Mouse (Mus musculus) ovary, postnatal 14 days (tissue): ENCODE measurements around the gene Hist2h2bb.
"Not testable (repeated sequence)": the region's sequence is repeated elsewhere in the genome, so short reads cannot be mapped to it uniquely, and the experiment has no call there.

ENCODE experiments used
- DNase-seq: peaks from one replicate; pipeline ENCODE4 v3.0.0; 2022; ENCODE audit warnings: low spot score

Hist2h2bb gene

DNA sequence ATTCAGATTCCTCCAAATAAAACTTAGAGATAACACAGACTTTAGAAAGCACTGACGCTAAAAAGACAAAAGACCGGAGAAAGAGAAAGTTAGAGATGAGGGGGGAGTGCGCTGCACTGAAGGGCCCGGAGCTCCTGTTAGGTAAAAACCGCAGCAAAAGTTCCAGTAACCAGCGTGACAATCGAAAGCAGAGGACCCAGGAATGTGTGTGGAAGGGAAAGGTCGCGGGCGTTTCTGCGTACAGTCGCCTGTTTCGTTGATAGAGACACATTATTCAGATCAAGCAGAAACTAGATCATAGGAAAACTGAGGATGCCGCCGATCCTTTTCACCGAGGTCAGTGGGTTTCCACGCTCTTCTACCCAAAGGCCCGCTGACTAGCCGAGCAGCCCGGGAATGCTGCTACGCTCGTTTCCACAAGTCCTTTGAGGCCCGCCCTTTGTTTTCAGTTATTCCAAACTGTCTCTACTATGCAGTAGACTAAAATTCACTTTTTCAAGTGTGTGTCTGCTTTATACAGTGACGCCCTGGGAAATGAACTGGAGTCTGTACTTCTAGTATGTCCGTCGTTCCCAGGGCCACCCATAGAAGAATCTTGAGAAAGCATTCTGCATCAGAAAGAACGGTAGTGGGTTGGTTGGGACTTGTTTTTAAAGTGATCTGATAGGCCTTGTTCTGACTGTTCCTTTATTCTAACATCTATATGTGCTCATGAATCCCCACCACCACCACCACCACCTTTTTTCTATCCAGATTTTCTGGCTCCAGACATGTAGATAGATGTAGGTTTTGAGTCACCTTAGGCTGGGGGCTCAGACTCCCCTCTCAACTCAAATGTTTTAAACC is 5.8 kb upstream of the Hist2h2bb start:
- DNase-seq: peak; percentile 42

DNA sequence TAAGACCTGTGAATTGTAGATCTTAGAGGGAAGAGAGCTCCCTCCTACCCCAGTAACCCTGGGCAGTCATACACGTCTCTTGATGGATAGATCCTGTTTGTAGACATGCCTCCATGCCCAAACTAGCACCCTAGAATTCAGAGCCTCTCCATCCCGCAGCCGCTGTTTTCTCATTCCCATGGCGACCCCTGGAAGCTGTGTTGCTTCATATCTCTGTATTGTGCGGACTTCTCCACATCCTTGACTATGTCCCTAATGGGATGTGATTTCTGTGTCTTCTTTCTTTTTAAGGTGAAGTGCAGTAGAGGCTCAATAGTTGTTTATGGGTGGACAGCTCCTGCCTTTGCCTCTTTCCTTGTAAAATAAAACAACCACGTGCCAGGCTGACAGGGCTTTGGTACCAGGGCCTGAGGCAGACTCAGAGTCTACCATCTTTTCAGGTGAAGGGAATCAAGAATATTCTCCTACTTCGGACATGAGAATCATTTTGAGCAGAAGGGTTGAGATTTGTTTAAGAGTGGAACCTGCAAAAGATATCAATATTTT is 5.1 kb upstream of the Hist2h2bb start:
- no peak for DNase-seq

DNA sequence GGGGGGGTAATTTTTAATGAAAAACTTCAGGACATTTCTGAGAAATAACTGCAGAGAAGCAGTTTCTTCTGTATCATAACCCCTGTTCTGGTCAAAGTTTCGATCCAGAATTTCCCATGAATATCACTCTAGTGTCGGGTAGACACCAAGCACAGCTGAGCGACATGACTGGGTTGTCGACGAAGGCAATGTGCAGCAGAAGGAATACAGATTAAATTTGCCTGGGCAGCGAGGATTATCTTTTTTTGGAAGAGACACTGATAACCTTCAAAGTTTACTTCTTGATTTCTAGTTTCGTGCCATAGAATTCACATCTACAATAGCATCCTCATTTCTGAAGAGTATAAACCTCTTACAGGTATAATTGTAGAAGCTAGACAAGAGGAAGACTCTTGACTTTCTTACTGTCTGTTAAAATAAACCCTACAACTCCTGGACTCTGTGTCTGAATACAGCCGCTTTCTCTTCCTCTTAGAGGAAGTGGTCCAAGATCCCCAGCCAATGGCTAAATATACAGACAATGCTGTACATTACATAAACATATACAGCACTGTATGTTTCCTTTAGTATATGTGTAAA is 3.3 kb upstream of the Hist2h2bb start:
- no peak for DNase-seq

DNA sequence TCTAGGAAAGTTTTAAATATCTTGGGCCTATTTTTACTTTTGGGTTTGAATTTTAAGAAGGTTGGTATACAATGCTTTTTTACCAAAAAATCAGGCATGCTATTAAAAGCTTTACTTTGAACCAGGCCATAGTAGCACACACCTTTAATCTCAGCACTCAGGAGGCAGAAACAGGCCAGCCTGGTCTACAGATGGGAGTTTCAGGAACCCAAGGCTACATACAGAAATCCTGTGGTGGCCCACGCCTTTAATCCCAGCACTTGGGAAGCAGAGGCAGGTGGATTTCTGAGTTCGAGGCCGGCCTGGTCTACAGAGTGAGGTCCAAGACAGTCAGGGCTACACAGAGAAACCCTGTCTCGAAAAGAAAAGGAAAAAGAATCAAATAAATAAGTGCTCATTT is 2.0 kb upstream of the Hist2h2bb start:
- DNase-seq: no peak

DNA sequence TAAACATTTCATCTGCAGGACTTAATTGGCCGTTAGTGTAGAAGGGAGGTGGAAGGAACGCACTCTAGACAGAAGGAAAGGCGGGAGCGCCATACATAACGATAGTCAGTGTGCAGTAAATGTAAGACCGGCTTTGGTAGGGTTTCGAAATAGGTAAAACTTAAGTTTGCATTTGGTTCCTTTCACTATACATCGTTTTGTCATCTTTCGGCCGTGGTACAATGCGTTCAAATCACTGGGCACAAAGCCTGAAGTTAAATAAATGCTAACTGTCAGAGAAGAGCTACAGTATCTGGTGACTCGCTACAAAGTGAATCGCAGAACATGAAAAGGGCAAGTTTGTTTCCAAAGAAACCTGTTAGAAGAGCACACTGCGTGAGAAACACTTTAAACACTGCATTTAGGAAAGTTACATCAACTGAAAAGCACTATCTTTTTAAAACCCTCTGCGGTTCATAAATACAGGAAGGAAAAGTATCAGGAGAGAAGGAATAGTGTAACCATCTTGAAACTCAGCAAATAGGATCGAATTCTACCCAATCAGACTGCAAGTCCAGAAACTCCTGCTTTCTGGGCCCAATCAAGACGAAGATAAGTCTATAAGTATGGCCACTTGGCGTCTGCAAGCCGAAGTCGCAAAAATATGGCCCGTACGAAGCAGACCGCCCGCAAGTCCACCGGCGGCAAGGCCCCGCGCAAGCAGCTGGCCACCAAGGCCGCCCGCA is 1.3 kb upstream of the Hist2h2bb start, which contains the start of gene Hist2h3b:
TSS of gene Hist2h3b (plus strand) at position 604 of the 725 bp plus-strand sequence.
- peak; percentile 77 for DNase-seq

DNA sequence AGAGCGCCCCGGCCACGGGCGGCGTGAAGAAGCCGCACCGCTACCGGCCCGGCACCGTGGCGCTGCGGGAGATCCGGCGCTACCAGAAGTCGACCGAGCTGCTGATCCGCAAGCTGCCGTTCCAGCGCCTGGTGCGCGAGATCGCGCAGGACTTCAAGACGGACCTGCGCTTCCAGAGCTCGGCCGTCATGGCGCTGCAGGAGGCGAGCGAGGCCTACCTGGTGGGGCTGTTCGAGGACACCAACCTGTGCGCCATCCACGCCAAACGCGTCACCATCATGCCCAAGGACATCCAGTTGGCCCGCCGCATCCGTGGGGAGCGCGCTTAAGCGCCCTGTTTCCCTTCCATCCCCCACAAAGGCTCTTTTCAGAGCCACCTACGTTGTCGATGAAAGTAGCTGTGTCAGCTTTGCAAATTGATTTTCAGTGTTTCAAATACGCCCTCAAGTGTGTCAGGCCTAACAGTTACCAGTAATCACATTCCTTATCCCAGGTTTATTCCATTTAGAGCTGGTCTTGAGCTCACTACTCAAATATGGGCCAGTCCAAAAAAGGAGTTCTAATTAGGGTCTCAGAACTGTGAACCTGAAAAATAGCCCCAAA is 675 bp upstream of the Hist2h2bb start:
- DNase-seq: not testable (repeated sequence)

DNA sequence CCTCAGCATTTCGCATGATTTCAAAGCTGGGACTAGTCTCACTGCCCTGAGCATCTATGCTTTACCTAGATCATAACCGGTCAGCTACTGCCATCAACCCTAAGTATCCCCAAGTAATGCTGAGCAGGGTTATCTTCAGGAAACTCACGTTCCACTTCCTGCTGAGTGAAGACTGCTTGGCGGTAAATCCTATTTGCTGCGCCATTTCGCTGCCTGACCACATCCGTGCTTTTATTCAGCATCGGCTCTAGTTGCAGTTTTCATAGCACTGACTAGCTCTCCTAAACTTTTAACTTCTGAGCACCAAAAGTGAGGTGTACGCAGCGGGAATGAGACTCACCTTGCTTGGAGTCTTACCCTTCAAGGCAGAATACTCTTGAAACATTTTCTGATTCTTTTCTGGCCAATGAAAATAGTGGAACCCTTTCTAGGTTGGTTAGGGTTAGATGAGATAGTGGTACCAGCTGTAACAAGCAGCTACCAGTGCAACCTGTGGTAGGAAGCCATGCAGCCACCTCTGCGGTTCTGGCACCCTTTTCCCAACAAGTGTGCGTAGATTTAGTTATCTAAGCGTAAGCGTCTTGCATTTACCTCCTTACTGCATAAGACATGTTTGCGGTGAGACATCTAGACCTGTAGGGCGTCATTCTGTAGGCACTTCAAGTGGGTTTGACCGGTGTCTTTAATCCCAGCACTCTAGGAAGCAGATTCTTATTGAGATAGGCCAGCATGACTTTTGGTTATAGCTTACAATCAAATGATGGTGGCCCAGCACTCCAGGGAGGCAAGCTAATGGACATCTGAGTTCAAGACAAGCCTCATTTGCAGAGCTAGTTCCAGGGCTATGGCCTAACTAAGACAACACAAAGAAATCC is 4.3 kb downstream of the Hist2h2bb start:
- DNase-seq: no peak

DNA sequence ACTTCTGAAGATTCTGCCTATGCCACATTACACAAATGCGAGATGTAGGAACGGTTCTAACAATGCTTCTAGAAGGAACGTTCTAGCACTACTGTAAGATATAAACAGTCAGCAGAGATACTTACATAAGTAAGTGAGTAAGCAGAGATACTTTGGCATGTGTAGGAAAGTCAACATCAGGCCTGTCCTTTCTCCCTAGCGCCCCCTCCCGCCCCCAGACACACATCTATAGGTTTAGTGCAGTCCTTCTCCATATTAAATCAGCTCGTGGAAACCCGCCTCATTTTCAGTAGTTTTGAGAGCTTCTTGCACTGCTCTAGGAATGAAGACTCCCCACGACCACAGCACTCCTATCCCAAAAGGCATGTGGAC is 7.9 kb downstream of the Hist2h2bb start:
- no peak for DNase-seq

DNA sequence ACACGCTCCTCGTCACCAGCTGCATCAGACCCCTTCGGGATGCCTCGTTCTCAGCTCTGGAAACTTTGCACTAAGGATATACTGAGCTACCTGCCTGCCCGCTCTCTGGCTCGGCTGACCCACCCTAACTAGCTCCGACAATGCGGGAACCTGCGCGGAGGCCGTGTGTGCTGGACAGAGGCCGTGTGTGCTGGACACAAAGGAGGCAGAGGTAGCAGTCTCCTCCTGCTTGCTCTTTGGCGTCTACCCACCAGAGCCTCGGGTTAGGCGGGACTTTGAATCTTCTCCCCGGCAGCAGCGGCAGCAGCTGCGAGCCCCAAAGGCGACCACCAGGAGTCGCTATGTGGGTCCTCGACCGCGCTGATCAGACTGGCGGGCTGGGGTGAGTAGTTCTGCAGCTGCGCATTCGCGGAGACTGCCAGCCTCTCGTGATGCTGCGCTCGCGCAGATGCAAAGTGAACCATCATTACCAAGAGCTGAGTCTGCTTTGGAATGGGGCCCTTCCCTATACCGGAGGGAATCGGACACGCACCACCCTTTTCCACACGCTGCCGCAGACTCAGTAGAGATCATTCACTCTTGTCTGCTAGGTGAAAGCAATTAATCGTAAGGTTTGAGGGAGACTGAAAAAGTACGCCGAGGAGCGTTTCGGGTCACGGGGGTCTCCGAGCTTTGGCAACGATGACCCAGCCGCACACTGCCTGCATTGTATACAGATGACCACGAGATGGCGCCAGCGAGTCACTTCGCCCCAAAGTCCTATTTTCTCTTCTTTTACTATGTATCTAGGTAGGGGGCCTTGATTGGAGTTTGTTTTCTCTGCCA is 8.5 kb downstream of the Hist2h2bb start:
- DNase-seq: peak; percentile 89

DNA sequence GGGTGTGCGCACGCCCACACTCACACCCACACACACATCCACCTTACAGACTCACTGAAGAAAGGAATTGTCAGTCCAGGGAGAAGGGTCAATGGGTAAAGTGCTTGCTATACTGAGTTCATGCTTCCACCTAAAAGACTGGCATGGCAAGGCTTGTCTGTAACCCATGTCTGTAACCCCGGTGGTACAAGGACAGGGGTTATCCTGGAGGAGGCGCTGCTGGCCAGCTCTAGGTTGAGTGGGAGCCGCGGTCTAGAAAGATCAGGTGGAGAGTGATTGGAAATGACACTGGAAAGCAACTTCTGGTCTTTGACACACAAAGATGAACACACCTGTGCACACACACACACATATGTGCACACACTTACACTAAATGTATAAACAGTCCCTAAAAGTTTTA is 11.1 kb downstream of the Hist2h2bb start:
- no peak for DNase-seq

DNA sequence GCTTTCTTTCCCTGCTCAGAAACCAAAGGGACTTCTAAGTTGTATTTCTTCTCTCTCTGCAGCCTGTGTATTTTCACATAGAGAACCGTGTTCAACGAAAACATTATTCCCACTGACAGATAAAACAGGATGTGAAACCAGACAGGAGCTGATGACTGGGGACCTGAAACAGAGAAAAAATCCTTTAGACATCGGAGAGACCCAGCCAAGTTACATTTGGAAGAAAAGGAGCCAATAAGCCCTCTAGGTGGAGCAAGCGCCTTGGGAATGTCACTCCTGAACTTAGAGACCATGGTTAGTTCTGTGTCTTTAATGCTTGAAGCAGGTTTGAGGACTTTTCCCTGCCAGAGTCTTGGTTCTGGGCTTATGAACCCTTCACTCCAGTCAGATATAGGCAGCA is 14.9 kb downstream of the Hist2h2bb start:
- no peak for DNase-seq

DNA sequence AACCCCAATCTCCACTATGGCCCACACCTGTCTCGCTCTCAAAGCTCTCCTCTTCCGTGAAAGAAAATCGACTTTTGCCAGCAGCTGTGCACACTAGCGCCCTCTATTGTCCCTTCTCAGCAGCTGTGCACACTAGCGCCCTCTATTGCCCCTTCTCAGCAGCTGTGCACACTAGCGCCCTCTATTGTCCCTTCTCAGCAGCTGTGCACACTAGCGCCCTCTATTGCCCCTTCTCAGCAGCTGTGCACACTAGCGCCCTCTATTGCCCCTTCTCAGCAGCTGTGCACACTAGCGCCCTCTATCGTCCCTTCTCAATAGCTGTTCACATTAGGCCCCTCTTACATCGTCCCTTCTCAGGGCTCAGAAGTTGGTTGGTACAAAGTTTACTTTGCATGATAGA is 17.8 kb downstream of the Hist2h2bb start:
- DNase-seq: not testable (repeated sequence)

DNA sequence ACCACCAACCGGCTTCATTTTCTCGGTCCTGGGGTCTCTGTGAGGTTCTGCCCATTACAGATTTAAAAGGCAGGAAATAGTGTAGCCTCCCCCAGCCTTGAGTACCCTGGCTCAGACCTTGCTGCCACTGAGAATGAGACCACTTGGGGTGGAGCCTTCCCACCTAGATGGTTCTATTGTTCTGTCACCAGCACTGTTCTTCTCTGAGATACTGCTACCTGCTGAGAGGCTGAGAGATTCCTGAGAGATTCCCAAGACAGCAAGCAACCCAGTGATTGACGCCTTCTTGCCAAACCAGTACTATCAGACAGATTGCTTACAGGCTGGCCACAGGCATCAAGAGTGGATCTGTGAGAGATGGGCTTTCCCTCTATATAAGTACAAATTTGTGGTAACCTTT is 19.6 kb downstream of the Hist2h2bb start:
- DNase-seq: no peak

DNA sequence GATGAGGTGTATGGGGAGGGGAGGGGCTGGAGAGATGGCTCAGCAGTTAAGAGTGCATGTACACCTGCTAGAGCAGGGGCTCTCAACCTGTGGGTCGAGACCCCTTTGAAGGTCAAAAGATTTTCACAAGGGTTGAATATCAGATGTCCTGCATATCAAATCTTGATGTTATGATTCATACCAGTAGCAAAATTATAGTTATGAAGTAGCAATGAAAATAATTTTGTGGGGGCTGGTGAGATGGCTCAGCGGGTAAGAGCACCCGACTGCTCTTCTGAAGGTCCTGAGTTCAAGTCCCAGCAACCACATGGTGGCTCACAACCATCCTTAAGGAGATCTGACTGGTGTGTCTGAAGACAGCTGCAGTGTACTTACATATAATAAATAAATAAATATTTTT is 21.2 kb downstream of the Hist2h2bb start:
- DNase-seq: not testable (repeated sequence)

DNA sequence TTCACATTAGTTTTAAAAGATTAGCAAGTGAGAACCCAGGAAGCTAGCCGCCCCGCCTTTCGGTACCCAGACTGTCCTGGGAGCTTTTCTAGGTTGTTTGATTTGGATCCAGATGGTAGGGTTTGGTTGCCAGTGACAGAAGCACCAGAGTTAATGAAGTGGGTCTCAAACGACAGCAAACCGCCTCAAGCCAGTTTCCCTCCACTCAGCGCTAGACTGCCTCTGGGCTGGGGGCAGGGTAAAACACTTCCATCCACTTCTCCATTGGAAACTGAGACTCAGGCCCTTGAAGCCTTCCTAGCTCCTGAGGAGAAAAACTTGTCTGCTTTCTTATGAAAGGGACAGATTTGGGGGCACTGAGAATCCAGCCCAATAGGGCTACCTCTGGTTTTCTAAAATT is 23.1 kb downstream of the Hist2h2bb start:
- DNase-seq: no peak

DNA sequence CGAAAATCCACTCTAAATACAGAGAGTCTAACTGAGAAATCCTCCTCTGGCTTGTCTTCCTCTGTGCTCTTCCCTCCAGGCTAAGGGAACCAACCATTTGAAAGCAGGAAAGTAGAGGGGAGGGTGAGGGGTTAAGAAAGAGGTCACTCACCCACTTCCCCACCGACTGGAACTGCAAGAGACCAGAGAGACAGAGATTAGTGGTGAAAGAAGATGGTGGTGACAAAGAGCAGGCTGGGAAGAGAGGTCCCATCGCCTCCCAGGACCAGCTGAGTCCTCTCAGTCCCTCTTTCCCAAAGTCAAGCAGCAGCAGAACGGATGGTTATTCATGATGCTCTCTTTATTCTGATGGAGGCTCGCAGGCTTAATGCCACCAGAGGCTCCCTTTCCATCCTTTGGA is 23.8 kb downstream of the Hist2h2bb start:
- no peak for DNase-seq

DNA sequence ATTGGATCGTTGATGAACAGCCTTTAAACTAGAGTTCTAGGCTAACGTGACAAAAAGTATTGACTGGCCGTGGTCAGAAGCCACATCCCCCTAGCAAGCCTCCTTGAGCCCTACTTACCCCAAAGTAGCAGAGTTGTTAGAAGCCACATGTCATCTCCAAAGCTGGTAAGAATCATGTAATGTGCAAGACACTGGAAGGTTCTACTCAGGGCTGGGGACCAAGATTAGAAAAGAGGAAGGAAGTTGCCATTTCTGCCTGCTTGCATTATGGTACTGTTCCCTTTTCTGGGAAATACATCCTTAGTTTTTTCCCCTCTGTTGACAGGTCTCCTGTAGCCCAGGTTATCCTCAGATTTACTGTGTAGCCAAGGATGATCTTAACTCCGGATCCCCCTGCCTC is 24.2 kb downstream of the Hist2h2bb start, which contains the start of gene Fcgr1:
TSS of gene Fcgr1 (minus strand) at position 183 of the 400 bp plus-strand sequence.
- no peak for DNase-seq

DNA sequence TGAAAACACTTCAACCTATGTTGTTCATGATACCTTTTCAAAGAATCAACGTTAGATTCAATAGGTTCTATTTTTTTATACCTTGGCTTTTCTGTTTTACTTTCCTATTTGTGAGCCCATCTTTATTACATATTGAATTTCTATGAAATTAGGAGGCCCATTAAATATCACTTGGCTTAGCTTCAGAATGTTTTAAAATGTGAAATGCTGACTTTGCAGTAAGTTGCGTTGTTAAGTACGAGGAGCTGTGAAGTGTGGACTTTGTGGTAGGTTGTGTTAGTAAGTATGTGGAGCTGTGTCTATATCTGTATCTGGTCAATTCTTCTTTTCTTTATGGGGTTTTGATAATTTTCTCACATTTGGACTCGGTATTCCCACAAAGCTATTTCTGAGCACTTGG is 28.8 kb downstream of the Hist2h2bb start:
- no peak for DNase-seq

DNA sequence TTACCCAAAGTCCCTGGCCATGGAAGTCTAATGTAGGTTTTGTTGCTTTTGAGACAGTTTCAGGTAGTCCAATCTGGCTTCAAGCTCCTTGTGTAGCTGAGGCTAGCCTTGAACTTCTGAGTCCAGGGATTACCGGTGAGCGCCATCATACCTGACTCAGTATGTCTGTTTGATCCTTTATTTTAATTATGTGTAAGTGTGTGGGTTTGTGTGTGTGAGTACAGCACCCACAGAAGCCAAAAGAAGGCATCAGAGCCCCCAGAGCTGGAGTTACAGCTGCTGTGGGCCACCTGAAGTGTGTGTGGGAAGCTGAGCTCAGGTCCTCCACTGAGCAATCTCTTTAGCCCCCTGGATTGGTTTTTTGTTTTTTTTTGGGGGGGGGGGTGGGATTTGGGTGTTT is 30.0 kb downstream of the Hist2h2bb start:
- DNase-seq: no peak
